Mouse (Mus musculus) lung, embryonic 14.5 days (tissue): ENCODE data around the gene Samd4. TPM values are rescaled to one million over a fixed set of nuclear protein-coding genes. Genes with fewer than 3 reads are reported as not detected.

Source experiments
- ATAC-seq: fragments of 200-750 bp; cut with Nextera tagmentation; 2 replicates; pipeline ENCODE4 v1.8.0; 2017; ENCODE audit warnings: mild to moderate bottlenecking, moderate TSS enrichment, moderate library complexity; ENCODE audit not compliant: insufficient read depth
- DNase-seq: peaks from one replicate; pipeline ENCODE4 v3.0.0-alpha.2; 2015
- H3K27ac ChIP-seq: fragments of 300-500 bp; sonication (generic); 2 replicates; pipeline ENCODE4 v1.5.1; 2014; ENCODE audit warnings: low read depth, mild to moderate bottlenecking, moderate library complexity
- H3K27me3 ChIP-seq: fragments of 300-500 bp; sonication (generic); 2 replicates; pipeline ENCODE4 v1.6.1; 2014; ENCODE audit warnings: low read length, control low read depth; ENCODE audit not compliant: insufficient read depth
- H3K36me3 ChIP-seq: fragments of 300-500 bp; sonication (generic); 2 replicates; pipeline ENCODE4 v1.6.1; 2014; ENCODE audit warnings: control low read depth; ENCODE audit not compliant: insufficient read depth
- H3K4me1 ChIP-seq: fragments of 300-500 bp; sonication (generic); 2 replicates; pipeline ENCODE4 v1.6.1; 2014; ENCODE audit warnings: antibody characterized with exemption, control low read depth; ENCODE audit not compliant: insufficient read depth
- H3K4me2 ChIP-seq: fragments of 300-500 bp; sonication (generic); 2 replicates; pipeline ENCODE4 v1.6.1; 2014; ENCODE audit warnings: mild to moderate bottlenecking
- H3K4me3 ChIP-seq: fragments of 300-500 bp; sonication (generic); 2 replicates; pipeline ENCODE4 v1.5.1; 2014; ENCODE audit warnings: low read depth, low read length
- H3K9ac ChIP-seq: fragments of 300-500 bp; sonication (generic); 2 replicates; pipeline ENCODE4 v1.6.1; 2014
- H3K9me3 ChIP-seq: fragments of 300-500 bp; sonication (generic); 2 replicates; pipeline ENCODE4 v1.6.1; 2016; ENCODE audit warnings: low read depth, low read length, control low read depth
- CTCF ChIP-seq: IDR thresholded peaks from 2 replicates; pipeline ENCODE4 v1.5.1; 2016; ENCODE audit warnings: antibody characterized with exemption, low read depth
- WGBS: fragments of 180-500 bp; shearing (Covaris S2); extraction: QIAGEN DNeasy Blood & Tissue Kit; methylation state at CpG from one replicate; pipeline ENCODE4 v1.1.7; 2014; 5-methylcytosine and 5-hydroxymethylcytosine counted together
- polyA plus RNA-seq: library from polyadenylated mRNA; unstranded; fragments of >200 nt; fragmentation: Nextera tagmentation; extraction: Ambion mirVana; gene quantifications from 2 replicates; pipeline ENCODE4 v1.2.1, GENCODE M21; 2014

The Samd4 gene
- polyA plus RNA-seq, 1 experiment from 2014 or later: 4.6 TPM

DNA sequence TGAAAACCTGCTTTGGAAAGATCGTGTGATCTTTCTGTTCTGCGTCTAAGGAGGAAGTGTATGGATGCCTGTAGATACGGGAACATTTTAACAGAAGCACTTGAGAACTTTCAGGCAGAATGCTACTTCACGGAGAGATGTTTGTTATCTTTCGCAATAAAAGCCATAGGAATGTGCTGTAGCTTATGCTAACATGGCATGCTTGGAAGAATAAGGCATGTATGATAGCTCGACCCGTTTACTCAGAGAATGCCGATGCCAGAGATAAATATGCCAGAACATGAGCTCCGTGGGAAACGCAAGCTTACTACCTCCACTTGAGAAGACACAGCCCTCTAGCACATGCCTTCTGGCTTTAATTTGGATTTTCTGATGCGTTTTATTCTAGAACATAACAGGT is 94.1 kb downstream of the Samd4 start:
- Histone ChIP-seq H3K9ac (no peak overlapping the region), H3K27me3 (no peaks in the 10 kb centered on the region), H3K36me3 (no peaks in the 10 kb centered on the region), H3K4me3 (no peak overlapping the region), H3K4me1 (0 out of 2 replicates have a peak, but pooled peaks cover 2% of the 10 kb centered on the region), H3K9me3 (no peaks in the 10 kb centered on the region), H3K4me2 (no peak overlapping the region), H3K27ac (no peak overlapping the region)
- no peak; the same call in 1 of the 2 replicates for ATAC-seq
- TF ChIP-seq CTCF: no peak
- no peak for DNase-seq
- 57% methylated on average over 11 of the region's 11 CpGs for WGBS

DNA sequence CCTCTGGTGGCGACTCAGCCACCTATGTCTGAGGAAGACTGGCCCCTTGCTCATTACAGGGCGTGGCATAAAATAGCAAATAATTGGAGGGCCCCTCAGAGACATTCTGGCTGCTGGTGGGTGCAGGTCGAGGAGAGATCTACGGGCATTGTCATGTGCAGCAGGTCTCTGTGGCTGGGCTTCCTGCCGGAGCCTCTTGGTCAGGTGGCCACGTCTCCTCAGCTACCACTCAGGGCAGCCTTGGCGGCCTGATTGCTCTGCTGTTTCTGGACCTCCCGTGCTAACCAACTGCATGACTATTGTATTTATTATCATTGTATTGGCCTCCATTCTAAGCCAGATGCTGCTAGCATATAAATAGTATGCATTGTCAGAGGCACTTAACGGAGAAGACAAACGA is 95.0 kb downstream of the Samd4 start:
- H3K27me3 ChIP-seq: no peaks in the 10 kb centered on the region
- H3K27ac ChIP-seq: no peak overlapping the region
- H3K4me2 ChIP-seq: no peak overlapping the region
- 59% methylated on average over 10 of the region's 10 CpGs for WGBS
- no peak for TF ChIP-seq CTCF
- H3K4me1 ChIP-seq: 0 out of 2 replicates have a peak, but pooled peaks cover 2% of the 10 kb centered on the region
- H3K9me3 ChIP-seq: no peaks in the 10 kb centered on the region
- no peak for ATAC-seq
- no peak overlapping the region for H3K4me3 ChIP-seq
- DNase-seq: no peak
- H3K36me3 ChIP-seq: no peaks in the 10 kb centered on the region
- no peak overlapping the region for H3K9ac ChIP-seq

DNA sequence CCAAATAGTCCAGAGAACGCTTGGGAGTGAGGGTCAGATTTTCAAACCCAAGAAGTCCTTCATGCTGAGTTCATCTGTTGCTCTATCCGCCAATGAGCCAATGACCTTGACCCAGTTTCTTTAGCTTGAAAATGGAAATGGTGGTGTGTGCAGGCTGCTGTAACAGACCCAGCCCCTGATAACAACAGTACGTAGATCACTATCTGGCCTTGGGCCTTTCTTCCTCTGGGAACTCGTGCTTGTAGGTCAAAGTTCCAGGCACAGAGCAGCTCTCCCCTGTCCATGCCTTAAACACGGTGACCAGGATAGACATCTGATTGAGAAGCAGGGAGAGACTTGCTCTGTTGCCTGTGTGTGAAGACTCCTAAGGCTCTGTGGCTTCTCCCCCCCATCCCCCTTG is 96.5 kb downstream of the Samd4 start:
- Histone ChIP-seq H3K27ac (no peak overlapping the region), H3K36me3 (no peaks in the 10 kb centered on the region), H3K9ac (no peak overlapping the region), H3K9me3 (no peaks in the 10 kb centered on the region), H3K4me3 (no peak overlapping the region), H3K27me3 (no peaks in the 10 kb centered on the region), H3K4me2 (no peak overlapping the region), H3K4me1 (0 out of 2 replicates have a peak, but pooled peaks cover 2% of the 10 kb centered on the region)
- no peak for DNase-seq
- ATAC-seq: no peak
- no peak for TF ChIP-seq CTCF
- WGBS: 72% methylated on average over 5 of the region's 5 CpGs

DNA sequence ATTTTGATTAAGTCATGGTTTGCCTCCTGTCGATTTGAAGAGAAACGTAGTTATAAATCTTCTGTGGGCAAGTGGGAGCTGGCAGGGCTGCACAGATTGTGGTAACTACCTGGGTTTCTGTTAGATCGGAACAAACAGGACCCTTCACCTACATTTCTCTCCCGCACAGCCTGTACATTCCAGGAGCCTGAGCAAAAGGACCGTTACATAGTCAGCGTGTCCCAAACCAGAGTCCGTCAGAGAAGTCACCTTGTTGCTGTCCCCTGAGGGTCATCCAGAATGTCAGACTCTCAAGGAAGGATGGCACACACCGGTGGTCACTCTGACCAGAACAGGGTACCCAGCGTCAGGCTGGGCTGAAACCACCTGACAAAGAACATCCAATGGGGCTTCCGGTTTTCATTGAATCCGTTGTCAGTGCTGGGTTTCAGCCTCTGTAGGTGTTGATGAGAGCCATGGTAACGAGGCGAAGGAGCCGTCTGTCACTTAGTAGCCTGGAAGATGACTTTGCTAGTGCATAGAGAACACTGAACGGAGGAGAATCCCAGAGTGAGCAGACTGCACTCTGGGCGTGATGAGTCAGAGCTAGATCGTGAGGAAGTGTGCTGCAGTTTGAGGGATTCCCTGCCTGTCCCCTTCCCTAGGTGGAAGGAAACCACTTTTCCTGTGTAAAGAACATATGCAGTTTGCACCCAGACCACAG is 98.2 kb downstream of the Samd4 start:
- WGBS: 71% methylated on average over 17 of the region's 17 CpGs
- Histone ChIP-seq H3K4me2 (no peak overlapping the region), H3K27me3 (no peaks in the 10 kb centered on the region), H3K9me3 (no peaks in the 10 kb centered on the region), H3K36me3 (no peaks in the 10 kb centered on the region), H3K4me3 (no peak overlapping the region), H3K9ac (no peak overlapping the region), H3K27ac (no peak overlapping the region), H3K4me1 (0 out of 2 replicates have a peak, but pooled peaks cover 2% of the 10 kb centered on the region)
- no peak for DNase-seq
- no peak for TF ChIP-seq CTCF
- ATAC-seq: no peak

DNA sequence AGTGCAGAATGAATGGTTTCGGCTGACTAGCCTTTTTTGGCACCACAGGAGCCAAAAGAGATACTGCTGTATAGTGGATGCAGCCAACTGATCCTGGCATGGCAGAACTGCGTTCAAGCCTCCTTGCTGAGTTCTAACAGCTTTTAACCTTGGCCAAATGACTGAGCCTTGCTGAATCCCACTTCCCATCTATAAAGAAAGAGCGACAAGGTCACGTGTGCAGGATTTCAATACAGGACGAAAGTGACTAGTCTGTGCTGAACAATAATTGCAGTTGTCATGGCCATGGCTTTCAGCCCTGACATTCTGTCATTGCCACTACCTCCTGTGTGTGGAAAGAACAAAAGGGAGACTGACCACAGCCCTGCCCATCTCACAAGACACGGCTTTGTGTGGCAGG is 99.5 kb downstream of the Samd4 start:
- Histone ChIP-seq H3K27me3 (no peaks in the 10 kb centered on the region), H3K4me1 (0 out of 2 replicates have a peak, but pooled peaks cover 2% of the 10 kb centered on the region), H3K9me3 (no peaks in the 10 kb centered on the region), H3K4me3 (no peak overlapping the region), H3K9ac (no peak overlapping the region), H3K4me2 (no peak overlapping the region), H3K36me3 (no peaks in the 10 kb centered on the region), H3K27ac (no peak overlapping the region)
- WGBS: 82% methylated on average over 6 of the region's 6 CpGs
- ATAC-seq: no peak
- no peak for TF ChIP-seq CTCF
- DNase-seq: no peak

DNA sequence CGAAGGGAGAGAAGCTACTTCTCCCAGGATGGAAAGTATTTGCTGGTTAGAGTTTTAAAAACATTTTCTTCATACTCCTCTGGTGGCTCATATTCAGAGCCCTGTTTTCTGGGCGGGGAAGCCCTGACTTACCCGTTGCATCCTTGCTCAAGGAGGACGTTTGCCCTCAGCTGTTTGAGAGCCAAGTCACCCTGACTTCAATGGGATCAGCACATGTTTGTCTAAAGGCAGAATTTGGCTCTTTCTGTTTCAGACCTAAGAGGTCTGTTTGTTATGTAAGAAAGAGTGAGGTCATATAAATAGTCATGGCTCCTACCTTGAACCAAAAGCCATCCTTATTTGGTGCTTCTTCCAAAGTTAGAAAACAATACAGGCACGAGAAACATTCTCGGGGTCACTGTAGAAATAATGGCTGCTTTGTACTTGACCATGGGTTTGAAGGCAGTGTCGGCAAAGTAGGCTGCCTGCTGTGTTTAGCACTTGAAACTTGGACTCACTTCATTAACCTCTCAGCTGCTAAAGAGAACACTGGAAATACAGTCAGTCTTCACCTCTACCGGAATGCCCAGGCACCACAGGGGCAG is 102.0 kb downstream of the Samd4 start:
- 60% methylated on average over 8 of the region's 8 CpGs for WGBS

DNA sequence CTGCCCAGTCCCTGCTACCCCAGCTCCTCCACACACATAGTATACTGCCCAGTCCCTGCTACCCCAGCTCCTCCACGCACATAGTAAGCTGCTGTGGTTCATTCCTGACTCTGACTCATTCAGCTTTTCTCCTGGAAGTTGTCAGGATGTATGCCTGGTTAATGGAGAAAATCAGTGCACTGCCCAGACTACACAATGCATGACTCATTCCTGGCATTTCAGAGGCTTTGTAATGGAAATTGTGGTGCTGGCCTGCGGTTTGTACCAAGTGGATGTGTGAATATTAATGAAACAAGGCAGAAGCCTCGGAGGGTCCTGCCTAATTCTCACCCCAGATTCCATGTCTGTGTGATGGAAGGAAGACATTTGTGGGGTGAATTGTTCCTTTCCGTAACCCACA is 107.0 kb downstream of the Samd4 start:
- H3K4me1 ChIP-seq: no peaks in the 10 kb centered on the region
- H3K9me3 ChIP-seq: no peaks in the 10 kb centered on the region
- ATAC-seq (no peak), DNase-seq (no peak)
- 61% methylated on average over 4 of the region's 4 CpGs for WGBS
- no peaks in the 10 kb centered on the region for H3K27me3 ChIP-seq
- H3K4me2 ChIP-seq: no peak overlapping the region
- no peak overlapping the region for H3K4me3 ChIP-seq
- no peak overlapping the region for H3K27ac ChIP-seq
- no peak for TF ChIP-seq CTCF
- no peaks in the 10 kb centered on the region for H3K36me3 ChIP-seq
- no peak overlapping the region for H3K9ac ChIP-seq

More for the DNA sequence above, 102.0 kb downstream of the Samd4 start:
- H3K4me2 ChIP-seq: no peak overlapping the region
- no peak overlapping the region for H3K4me3 ChIP-seq
- H3K9ac ChIP-seq: no peak overlapping the region
- ATAC-seq: no peak
- H3K9me3 ChIP-seq: no peaks in the 10 kb centered on the region
- H3K4me1 ChIP-seq: no peaks in the 10 kb centered on the region
- no peak overlapping the region for H3K27ac ChIP-seq
- DNase-seq: no peak
- H3K27me3 ChIP-seq: no peaks in the 10 kb centered on the region
- no peak for TF ChIP-seq CTCF
- H3K36me3 ChIP-seq: no peaks in the 10 kb centered on the region
